Mouse (Mus musculus) stomach, postnatal 0 days (tissue): ENCODE measurements around the gene Uck2. TPM values are rescaled to one million over a fixed set of nuclear protein-coding genes. Genes with fewer than 3 reads are reported as not detected.

ENCODE experiments used
- ATAC-seq: fragments of 200-750 bp; cut with Nextera tagmentation; 2 replicates; pipeline ENCODE4 v1.8.0; 2017; ENCODE audit not compliant: low FRiP score, low TSS enrichment
- DNase-seq: peaks from one replicate; pipeline ENCODE4 v3.0.0-alpha.2; 2016; ENCODE audit warnings: low spot score
- H3K27ac ChIP-seq: fragments of 300-500 bp; sonication (generic); replicated peaks from 2 replicates; pipeline ENCODE4 v1.5.1; 2014; ENCODE audit warnings: mild to moderate bottlenecking, control low read depth
- H3K27me3 ChIP-seq: fragments of 300-500 bp; sonication (generic); 2 replicates; pipeline ENCODE4 v1.6.1; 2014; ENCODE audit warnings: low read length; ENCODE audit not compliant: control insufficient read depth, insufficient read depth
- H3K36me3 ChIP-seq: fragments of 300-500 bp; sonication (generic); 2 replicates; pipeline ENCODE4 v1.6.1; 2014; ENCODE audit warnings: low read length, mixed read lengths; ENCODE audit not compliant: control insufficient read depth, insufficient read depth
- H3K4me1 ChIP-seq: fragments of 300-500 bp; sonication (generic); replicated peaks from 2 replicates; pipeline ENCODE4 v1.6.1; 2014; ENCODE audit warnings: antibody characterized with exemption; ENCODE audit not compliant: control insufficient read depth, insufficient read depth
- H3K4me2 ChIP-seq: fragments of 300-500 bp; sonication (generic); replicated peaks from 2 replicates; pipeline ENCODE4 v1.6.1; 2014; ENCODE audit warnings: low read depth, mild to moderate bottlenecking, control low read depth, moderate library complexity
- H3K4me3 ChIP-seq: fragments of 300-500 bp; sonication (generic); 2 replicates; pipeline ENCODE4 v1.5.1; 2014; ENCODE audit warnings: low read depth, low read length, control low read depth
- H3K9ac ChIP-seq: fragments of 300-500 bp; sonication (generic); 2 replicates; pipeline ENCODE4 v1.6.1; 2014; ENCODE audit warnings: mild to moderate bottlenecking, low read length, control low read depth, mixed read lengths
- H3K9me3 ChIP-seq: fragments of 300-500 bp; sonication (generic); 2 replicates; pipeline ENCODE4 v1.6.1; 2016; ENCODE audit warnings: low read length; ENCODE audit not compliant: control insufficient read depth
- CTCF ChIP-seq: IDR thresholded peaks from 2 replicates; pipeline ENCODE4 v1.5.1; 2016; ENCODE audit warnings: antibody characterized with exemption, low read depth, mild to moderate bottlenecking, moderate library complexity
- EP300 ChIP-seq: optimal IDR thresholded peaks from 2 replicates; pipeline ENCODE3; 2016; ENCODE audit warnings: antibody characterized with exemption
- WGBS: fragments of 180-500 bp; shearing (Covaris S2); extraction: QIAGEN DNeasy Blood & Tissue Kit; methylation state at CpG from one replicate; pipeline ENCODE4 v1.1.7; 2014; 5-methylcytosine and 5-hydroxymethylcytosine counted together
- polyA plus RNA-seq: library from polyadenylated mRNA; unstranded; fragments of >200 nt; fragmentation: Nextera tagmentation; extraction: Ambion mirVana; gene quantifications from 2 replicates; pipeline ENCODE4 v1.2.1, GENCODE M21; 2015

Uck2 gene
- polyA plus RNA-seq: 49.4 and 52.5 TPM in 2 replicates

DNA sequence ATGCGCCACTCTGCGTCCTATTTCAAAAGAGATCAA, at the start of gene Uck2:
TSS of gene Uck2 (minus strand) at position 1 of the 36 bp plus-strand sequence.
- DNase-seq: no peak
- H3K9me3 ChIP-seq: no peaks in the 10 kb centered on the region
- ATAC-seq: no peak
- TF ChIP-seq EP300 (no peak), CTCF (no peak)
- H3K4me2 ChIP-seq: peak within 1 kb of the TSS; percentile 94
- no peaks in the 10 kb centered on the region for H3K27me3 ChIP-seq
- H3K4me3 ChIP-seq: peak within 1 kb of the TSS; percentile 81
- no peaks in the 10 kb centered on the region for H3K36me3 ChIP-seq
- 0 out of 2 replicates have a peak, but pooled peaks cover 2% of the 10 kb centered on the region for H3K4me1 ChIP-seq
- peak within 1 kb of the TSS; percentile 96 for H3K27ac ChIP-seq
- 0% methylated on average over 2 of the region's 2 CpGs for WGBS
- H3K9ac ChIP-seq: peak within 1 kb of the TSS; percentile 85

DNA sequence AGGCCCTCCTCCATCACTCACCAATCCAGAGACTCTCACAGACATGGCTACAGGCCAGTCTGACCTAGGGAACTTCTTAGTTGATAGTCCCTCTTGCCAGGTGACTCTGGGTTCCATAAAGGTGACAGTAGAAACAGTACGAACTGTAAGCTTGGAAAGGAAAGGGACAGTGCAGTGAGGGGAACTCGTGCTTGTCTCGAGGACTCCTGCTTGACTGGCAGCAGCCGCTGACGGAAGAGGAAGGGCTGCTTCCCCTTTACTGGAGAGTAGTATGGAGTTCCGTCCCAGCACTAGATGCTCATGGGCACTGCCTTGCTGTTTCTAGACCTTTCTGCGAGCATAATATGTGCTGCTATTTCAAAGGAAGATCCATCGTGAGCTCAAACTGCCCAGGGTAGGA, 46.0 kb upstream of the Uck2 start:
- TF ChIP-seq CTCF: no peak
- no peak for TF ChIP-seq EP300
- Histone ChIP-seq H3K9me3 (no peaks in the 10 kb centered on the region), H3K9ac (no peak overlapping the region), H3K27ac (no peak overlapping the region; the same call in 1 of the 2 replicates), H3K36me3 (peaks cover 5% of the 10 kb centered on the region), H3K4me3 (no peak overlapping the region), H3K4me1 (no peaks in the 10 kb centered on the region), H3K4me2 (no peak overlapping the region), H3K27me3 (no peaks in the 10 kb centered on the region)
- WGBS: 86% methylated on average over 8 of the region's 8 CpGs
- no peak for DNase-seq
- no peak for ATAC-seq

DNA sequence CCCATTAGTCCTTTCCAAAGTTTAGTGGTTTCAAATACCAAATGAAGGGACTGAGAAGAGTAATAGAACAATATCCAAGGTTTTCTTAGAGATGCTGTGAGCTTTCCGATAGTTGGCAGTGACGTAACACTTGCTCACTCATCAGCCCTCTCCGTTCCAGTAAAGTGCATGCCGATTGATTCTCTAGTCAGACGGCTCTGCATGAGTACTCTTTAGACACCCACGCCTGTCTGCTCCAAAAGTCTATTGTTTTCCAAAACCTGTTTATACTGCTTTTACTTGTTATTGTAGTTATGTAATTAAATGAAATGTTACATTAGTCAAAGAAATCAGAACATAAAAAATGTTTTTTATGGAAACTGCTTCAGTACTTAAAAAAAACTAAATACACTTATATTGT, 43.7 kb upstream of the Uck2 start:
- ATAC-seq: no peak
- no peaks in the 10 kb centered on the region for H3K9me3 ChIP-seq
- H3K4me2 ChIP-seq: no peak overlapping the region
- H3K27me3 ChIP-seq: no peaks in the 10 kb centered on the region
- peaks cover 7% of the 10 kb centered on the region for H3K36me3 ChIP-seq
- no peak overlapping the region for H3K9ac ChIP-seq
- TF ChIP-seq CTCF (no peak), EP300 (no peak)
- no peak overlapping the region for H3K4me3 ChIP-seq
- no peaks in the 10 kb centered on the region for H3K4me1 ChIP-seq
- H3K27ac ChIP-seq: no peak overlapping the region
- DNase-seq: no peak
- 87% methylated on average over 6 of the region's 6 CpGs for WGBS

DNA sequence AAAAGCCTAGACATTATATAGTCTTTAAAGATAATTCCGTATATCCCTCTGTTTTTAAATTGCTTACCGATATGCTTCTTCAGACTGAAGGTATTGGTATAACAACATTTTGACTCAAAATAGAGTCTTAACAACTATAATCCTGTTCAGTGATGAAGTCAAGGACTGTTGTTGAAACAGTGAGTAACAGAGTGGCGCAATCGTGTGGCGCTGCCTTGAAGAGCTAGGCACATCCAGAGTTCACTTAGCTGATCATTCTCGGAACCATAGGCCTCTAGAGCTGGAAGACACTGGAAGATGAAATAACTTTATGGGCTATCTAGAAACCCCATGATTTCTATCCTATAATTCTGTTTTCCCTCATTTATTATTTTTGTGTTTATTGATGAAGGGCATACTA, 36.6 kb upstream of the Uck2 start:
- H3K4me1 ChIP-seq: no peaks in the 10 kb centered on the region
- no peaks in the 10 kb centered on the region for H3K9me3 ChIP-seq
- H3K27me3 ChIP-seq: no peaks in the 10 kb centered on the region
- H3K4me3 ChIP-seq: no peak overlapping the region
- WGBS: 93% methylated on average over 6 of the region's 6 CpGs
- peaks cover 18% of the 10 kb centered on the region for H3K36me3 ChIP-seq
- H3K9ac ChIP-seq: no peak overlapping the region
- TF ChIP-seq CTCF (no peak), EP300 (no peak)
- DNase-seq (no peak), ATAC-seq (no peak)
- H3K27ac ChIP-seq: no peak overlapping the region
- no peak overlapping the region for H3K4me2 ChIP-seq

DNA sequence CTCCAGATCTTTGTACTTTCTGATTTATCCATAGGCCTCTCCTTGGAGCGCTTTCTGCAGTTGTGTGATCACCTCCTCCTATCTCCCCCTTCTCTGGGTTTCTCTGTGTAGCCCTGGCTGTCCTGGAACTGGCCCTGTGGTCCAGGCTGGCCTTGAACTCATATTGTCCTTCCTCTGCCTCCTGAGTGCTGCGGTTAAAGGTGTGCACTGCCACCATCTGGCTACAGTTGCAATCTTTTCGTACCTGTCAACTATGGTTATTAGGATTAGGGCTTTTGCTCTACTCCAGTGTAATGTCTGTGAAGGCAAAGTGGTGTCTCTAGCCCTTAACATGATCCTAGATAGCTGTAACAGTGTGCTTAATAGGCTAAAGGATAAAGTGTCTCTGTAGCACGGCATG, 28.1 kb upstream of the Uck2 start:
- no peak for DNase-seq
- Histone ChIP-seq H3K4me2 (no peak overlapping the region), H3K9ac (no peak overlapping the region), H3K4me3 (no peak overlapping the region), H3K27ac (no peak overlapping the region), H3K9me3 (no peaks in the 10 kb centered on the region), H3K36me3 (peaks cover 7% of the 10 kb centered on the region; the same call in 1 of the 2 replicates), H3K27me3 (no peaks in the 10 kb centered on the region), H3K4me1 (no peaks in the 10 kb centered on the region)
- ATAC-seq: no peak
- TF ChIP-seq EP300: no peak
- TF ChIP-seq CTCF: peak; percentile 57
- WGBS: 89% methylated on average over 4 of the region's 4 CpGs

DNA sequence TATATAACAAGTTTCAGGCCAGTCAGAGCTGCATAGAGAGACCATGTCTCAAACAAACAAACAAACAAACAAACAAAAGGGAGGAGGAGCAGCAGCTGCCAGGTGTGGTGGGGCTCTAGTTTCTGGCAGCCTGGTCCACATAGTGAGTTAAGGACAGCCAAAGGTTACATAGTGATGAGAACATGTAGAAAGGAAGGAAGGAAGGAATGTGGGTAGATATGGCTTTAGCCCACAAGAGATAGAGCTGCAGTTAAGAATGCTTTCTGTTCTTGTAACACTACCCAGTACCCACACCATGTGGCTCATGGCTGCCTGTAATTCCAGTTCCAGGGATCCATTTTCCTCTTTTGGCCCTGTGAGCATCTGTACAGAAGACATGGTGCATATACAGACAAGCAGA, 27.2 kb upstream of the Uck2 start:
- DNase-seq: no peak
- peaks cover 5% of the 10 kb centered on the region; the same call in 1 of the 2 replicates for H3K36me3 ChIP-seq
- ATAC-seq: no peak
- H3K4me1 ChIP-seq: no peaks in the 10 kb centered on the region
- no peak overlapping the region for H3K4me3 ChIP-seq
- H3K9me3 ChIP-seq: no peaks in the 10 kb centered on the region
- no peak overlapping the region for H3K27ac ChIP-seq
- H3K27me3 ChIP-seq: no peaks in the 10 kb centered on the region
- TF ChIP-seq CTCF (no peak), EP300 (no peak)
- no peak overlapping the region for H3K9ac ChIP-seq
- H3K4me2 ChIP-seq: no peak overlapping the region
